Mouse (Mus musculus) naive thymus-derived CD4-positive, alpha-beta T cell, adult 5 months (primary cell): ENCODE measurements around the gene Gm29666. TPM values are rescaled to one million over a fixed set of nuclear protein-coding genes. Genes with fewer than 3 reads are reported as not detected.

Experiments
- polyA plus RNA-seq: library from polyadenylated mRNA; unstranded; fragments of 100-300 nt; shearing (Covaris generic); gene quantifications from one replicate; pipeline ENCODE4 v1.2.1, GENCODE M21; 2017

Gene Gm29666
- 0.24 TPM for polyA plus RNA-seq

GRCm38 (mm10) chr15:84919938-84920337, at the start of gene Gm29666:
TSS of gene Gm29666 (minus strand) at chr15:84920038.

GRCm38 (mm10) chr15:84922884-84923507, 3.2 kb upstream of the Gm29666 start, which contains the start of gene Nup50:
TSS of gene Nup50 (plus strand) at chr15:84923411.

Other genes starting within 250 kb of the Gm29666 start
- gene Arhgap8, start 200.0 kb downstream of the Gm29666 start, polyA plus RNA-seq = not detected
- gene Phf21b, start 64.0 kb downstream of the Gm29666 start, polyA plus RNA-seq = 1.5 TPM
- 96.0 TPM for gene Nup50, start 3.4 kb upstream of the Gm29666 start, polyA plus RNA-seq
- 25.1 TPM for gene 5031439G07Rik, start 68.5 kb upstream of the Gm29666 start, polyA plus RNA-seq
- not detected for gene Upk3a, start 97.1 kb upstream of the Gm29666 start, polyA plus RNA-seq
- 69.1 TPM for gene Fam118a, start 108.9 kb upstream of the Gm29666 start, polyA plus RNA-seq
- gene Smc1b, start 211.9 kb upstream of the Gm29666 start, polyA plus RNA-seq = 0.14 TPM
- not detected for gene Ribc2, start 212.0 kb upstream of the Gm29666 start, polyA plus RNA-seq